Mouse (Mus musculus): ENCODE measurements around the gene Slc35c1. TPM values are rescaled to one million over a fixed set of nuclear protein-coding genes. Genes with fewer than 3 reads are reported as not detected.

The Slc35c1 gene
- total RNA-seq (2014; rRNA removed) (11.0 and 12.7 TPM in 2 replicates), polyA plus RNA-seq (2015; fragmentation: Nextera tagmentation; extraction: Ambion mirVana) (12.7 and 16.4 TPM in 2 replicates)

DNA sequence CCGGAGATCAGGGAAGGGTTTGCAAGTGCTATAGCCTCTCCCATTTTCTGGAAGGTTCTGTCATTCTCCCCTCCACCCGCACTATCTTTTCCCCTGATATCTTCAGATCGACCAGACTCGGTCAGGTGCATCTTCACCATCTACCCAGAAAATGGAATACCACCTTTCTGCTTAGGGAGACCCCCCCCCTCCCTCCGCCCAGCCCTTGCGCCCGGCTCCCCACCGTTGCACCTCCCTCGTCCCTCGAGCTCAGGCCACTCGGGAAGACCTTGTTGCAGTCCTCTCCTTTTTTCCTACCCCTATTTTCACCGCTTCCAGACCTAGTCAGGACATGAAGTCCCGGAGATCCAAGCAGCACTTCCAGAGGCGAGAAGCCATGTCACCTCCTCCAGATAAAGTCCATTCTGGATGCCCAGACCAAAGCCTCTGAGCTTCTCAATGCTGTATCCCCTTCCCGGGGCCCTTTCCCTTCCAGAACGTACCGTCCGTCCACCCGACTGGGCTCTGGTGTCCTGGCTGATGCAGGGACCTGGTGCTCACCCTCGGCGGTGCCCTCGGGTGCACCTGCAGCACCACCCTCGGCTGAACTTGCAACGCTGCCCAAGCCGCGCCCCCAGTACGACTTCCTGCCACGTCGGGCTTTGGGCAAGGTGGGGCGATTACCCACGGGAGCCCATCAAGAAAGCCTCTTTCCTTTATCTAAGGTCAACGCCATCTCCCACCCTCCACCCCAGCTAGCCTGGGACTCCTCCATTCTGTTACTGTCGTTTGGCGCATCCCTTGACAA, at the start of gene Slc35c1:
Gene Slc35c1, minus strand, starts transcription at position 618 of the 787 bp plus-strand sequence.
- Histone ChIP-seq H3K9ac (replicated peaks; ENCODE audit: low read length) (peak within 1 kb of the TSS; percentile 73), H3K9me3 (ENCODE audit: low read length) (no peaks in the 10 kb centered on the region), H3K4me1 (ENCODE audit: insufficient read depth, low read length) (peaks cover 26% of the 10 kb centered on the region), H3K27me3 (ENCODE audit: insufficient read depth, low read length) (no peaks in the 10 kb centered on the region), H3K4me3 (ENCODE audit: low read length) (peak within 1 kb of the TSS; percentile 77), H3K27ac (peak within 1 kb of the TSS; percentile 71), H3K36me3 (ENCODE audit: insufficient read depth, low read length) (no peaks in the 10 kb centered on the region), H3K4me2 (ENCODE audit: low read depth, low read length) (peak within 1 kb of the TSS; percentile 84)
- ATAC-seq (peak; percentile 51), DNase-seq (ENCODE audit: low spot score) (peak; percentile 12)
- WGBS, result 2% methylated on average over 34 of the region's 34 CpGs
- no peak for TF ChIP-seq CTCF (IDR thresholded peaks at IDR 0.05; ENCODE audit: low read depth)

DNA sequence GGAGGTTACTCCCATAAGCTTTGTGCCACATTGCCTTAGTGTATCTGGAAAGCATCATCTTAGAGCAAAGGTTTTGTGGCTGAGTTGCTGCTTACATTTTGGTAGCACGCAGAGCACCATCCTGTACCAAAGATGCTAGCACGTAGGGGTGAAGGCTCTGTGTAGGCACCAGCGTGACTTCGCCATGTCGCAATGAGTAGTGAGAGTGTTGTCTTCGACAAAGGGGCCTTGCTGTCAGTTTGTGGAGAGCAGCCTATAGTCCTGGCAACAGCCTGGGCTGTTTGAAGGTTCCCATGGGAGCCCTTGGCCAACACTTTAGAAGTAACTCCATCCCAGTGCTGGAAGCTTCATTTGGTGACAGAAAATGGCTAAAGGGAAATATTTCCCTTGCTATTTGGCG, 45.0 kb upstream of the Slc35c1 start:
- H3K9me3 ChIP-seq (ENCODE audit: low read length), result no peaks in the 10 kb centered on the region; the same call in 1 of the 2 replicates
- 84% methylated on average over 7 of the region's 7 CpGs for WGBS
- no peaks in the 10 kb centered on the region for H3K36me3 ChIP-seq (ENCODE audit: insufficient read depth, low read length)
- no peak for ATAC-seq
- H3K9ac ChIP-seq (replicated peaks; ENCODE audit: low read length), result no peak overlapping the region
- no peak for TF ChIP-seq CTCF (IDR thresholded peaks at IDR 0.05; ENCODE audit: low read depth)
- 0 out of 2 replicates have a peak, but pooled peaks cover under 1% of the 10 kb centered on the region for H3K4me1 ChIP-seq (ENCODE audit: insufficient read depth, low read length)
- H3K4me3 ChIP-seq (ENCODE audit: low read length), result no peak overlapping the region
- no peaks in the 10 kb centered on the region for H3K27me3 ChIP-seq (ENCODE audit: insufficient read depth, low read length)
- no peak overlapping the region for H3K4me2 ChIP-seq (ENCODE audit: low read depth, low read length)
- no peak for DNase-seq (ENCODE audit: low spot score)
- no peak overlapping the region for H3K27ac ChIP-seq

DNA sequence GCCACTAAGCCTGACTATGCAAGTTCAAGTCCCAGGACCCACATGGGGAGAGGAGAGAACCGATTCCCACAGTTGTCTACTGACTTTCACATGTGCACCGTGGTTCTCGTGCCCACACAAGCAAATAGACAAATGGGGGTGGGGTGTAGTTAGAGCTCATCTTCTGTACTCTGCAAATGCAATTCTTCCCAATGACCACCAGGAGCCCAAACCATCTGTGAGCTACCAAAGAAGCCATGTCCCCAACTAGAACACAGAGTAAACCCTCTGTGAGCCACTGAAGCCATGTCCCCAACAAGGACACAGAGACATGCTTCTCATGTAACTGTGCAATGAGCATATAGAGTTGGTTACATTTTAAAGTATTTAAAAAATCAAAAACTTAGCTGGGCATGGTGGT, 43.1 kb upstream of the Slc35c1 start:
- no peak for ATAC-seq
- Histone ChIP-seq H3K4me2 (ENCODE audit: low read depth, low read length) (no peak overlapping the region), H3K9ac (replicated peaks; ENCODE audit: low read length) (no peak overlapping the region), H3K9me3 (ENCODE audit: low read length) (no peaks in the 10 kb centered on the region), H3K4me1 (ENCODE audit: insufficient read depth, low read length) (peaks cover 9% of the 10 kb centered on the region), H3K36me3 (ENCODE audit: insufficient read depth, low read length) (no peaks in the 10 kb centered on the region), H3K27me3 (ENCODE audit: insufficient read depth, low read length) (no peaks in the 10 kb centered on the region), H3K4me3 (ENCODE audit: low read length) (no peak overlapping the region), H3K27ac (no peak overlapping the region)
- peak; percentile 51 for TF ChIP-seq CTCF (IDR thresholded peaks at IDR 0.05; ENCODE audit: low read depth)
- WGBS, result 87% methylated on average over 3 of the region's 3 CpGs
- no peak for DNase-seq (ENCODE audit: low spot score)

GRCm38 (mm10) chr2:92499701-92500322, 39.5 kb upstream of the Slc35c1 start:
- H3K4me1 ChIP-seq (ENCODE audit: insufficient read depth, low read length), result peaks cover 13% of the 10 kb centered on the region
- no peak overlapping the region for H3K4me2 ChIP-seq (ENCODE audit: low read depth, low read length)
- peak; percentile 90 for ATAC-seq
- TF ChIP-seq CTCF (IDR thresholded peaks at IDR 0.05; ENCODE audit: low read depth), result no peak; the same call in 1 of the 2 replicates
- no peaks in the 10 kb centered on the region for H3K27me3 ChIP-seq (ENCODE audit: insufficient read depth, low read length)
- no peaks in the 10 kb centered on the region for H3K9me3 ChIP-seq (ENCODE audit: low read length)
- 30% methylated on average over 3 of the region's 3 CpGs for WGBS
- no peak overlapping the region for H3K9ac ChIP-seq (replicated peaks; ENCODE audit: low read length)
- peak overlapping the region; percentile 58; the same call in 1 of the 2 replicates for H3K27ac ChIP-seq
- H3K4me3 ChIP-seq (ENCODE audit: low read length), result no peak overlapping the region
- no peaks in the 10 kb centered on the region for H3K36me3 ChIP-seq (ENCODE audit: insufficient read depth, low read length)
- DNase-seq (ENCODE audit: low spot score), result peak; percentile 94

DNA sequence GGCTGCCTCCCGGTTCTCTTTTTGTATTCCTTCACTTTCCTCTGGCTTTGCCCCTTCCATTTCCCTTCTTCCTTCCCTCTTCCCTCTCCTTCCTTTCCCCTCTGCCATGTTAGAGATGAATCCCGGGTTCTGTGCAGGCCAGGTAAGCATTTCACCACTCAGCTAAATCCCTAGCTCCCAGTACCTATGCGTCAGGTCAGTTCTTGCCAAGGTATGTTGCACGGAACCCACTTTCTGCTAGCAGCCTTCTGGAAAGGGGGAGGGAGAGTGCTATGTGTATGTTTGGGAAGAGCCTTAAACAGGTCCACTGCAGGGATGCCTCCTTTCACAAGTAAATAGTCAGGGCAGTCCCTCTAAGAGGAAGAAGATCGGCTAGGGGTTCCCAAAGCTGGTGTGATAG, 36.8 kb upstream of the Slc35c1 start:
- Histone ChIP-seq H3K9me3 (ENCODE audit: low read length) (no peaks in the 10 kb centered on the region), H3K27me3 (ENCODE audit: insufficient read depth, low read length) (no peaks in the 10 kb centered on the region), H3K36me3 (ENCODE audit: insufficient read depth, low read length) (no peaks in the 10 kb centered on the region), H3K4me3 (ENCODE audit: low read length) (no peak overlapping the region), H3K4me1 (ENCODE audit: insufficient read depth, low read length) (peaks cover 13% of the 10 kb centered on the region), H3K9ac (replicated peaks; ENCODE audit: low read length) (no peak overlapping the region), H3K4me2 (ENCODE audit: low read depth, low read length) (no peak overlapping the region), H3K27ac (0 out of 2 replicates have a peak overlapping the region, but pooled peaks have one; percentile 11)
- ATAC-seq, result no peak
- TF ChIP-seq CTCF (IDR thresholded peaks at IDR 0.05; ENCODE audit: low read depth), result no peak
- 58% methylated on average over 5 of the region's 5 CpGs for WGBS
- DNase-seq (ENCODE audit: low spot score), result no peak

DNA sequence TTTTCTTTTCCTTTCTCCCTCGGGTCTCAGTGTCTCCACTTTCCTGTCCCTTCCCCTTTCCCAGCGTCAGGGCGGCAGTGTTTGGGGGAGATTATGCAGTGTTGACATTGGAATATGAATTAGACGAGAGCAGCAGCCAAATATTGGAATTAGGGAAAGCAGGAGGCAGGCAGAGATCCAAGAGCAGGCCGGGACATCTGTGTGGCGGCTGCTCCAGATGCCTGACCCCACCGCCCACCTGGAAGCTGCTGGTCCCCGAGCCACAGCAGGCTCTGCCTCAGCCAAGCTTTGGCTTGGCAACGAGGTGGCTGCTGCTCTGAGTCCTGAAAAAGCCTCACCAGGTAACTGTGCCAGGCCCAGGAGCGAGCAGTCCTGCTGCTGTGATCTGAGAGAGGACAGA, 36.3 kb upstream of the Slc35c1 start:
- H3K9ac ChIP-seq (replicated peaks; ENCODE audit: low read length), result no peak overlapping the region
- peak; percentile 39 for DNase-seq (ENCODE audit: low spot score)
- no peak overlapping the region for H3K4me2 ChIP-seq (ENCODE audit: low read depth, low read length)

More for the DNA sequence above, 36.3 kb upstream of the Slc35c1 start:
- ATAC-seq, result no peak
- no peak for TF ChIP-seq CTCF (IDR thresholded peaks at IDR 0.05; ENCODE audit: low read depth)
- H3K4me3 ChIP-seq (ENCODE audit: low read length), result no peak overlapping the region
- WGBS, result 22% methylated on average over 9 of the region's 10 CpGs
- 0 out of 2 replicates have a peak overlapping the region, but pooled peaks have one; percentile 11 for H3K27ac ChIP-seq
- H3K36me3 ChIP-seq (ENCODE audit: insufficient read depth, low read length), result no peaks in the 10 kb centered on the region
- H3K9me3 ChIP-seq (ENCODE audit: low read length), result no peaks in the 10 kb centered on the region
- no peaks in the 10 kb centered on the region for H3K27me3 ChIP-seq (ENCODE audit: insufficient read depth, low read length)
- peaks cover 13% of the 10 kb centered on the region for H3K4me1 ChIP-seq (ENCODE audit: insufficient read depth, low read length)
